Mouse (Mus musculus) cerebellum, adult 2 months (tissue): ENCODE data around the gene Ripor1.

Experiments used
- CTCF ChIP-seq: fragments of 200-500 bp; IDR thresholded peaks from 2 replicates; pipeline ENCODE4 v1.5.1; 2011; ENCODE audit warnings: low read depth, mild to moderate bottlenecking, control low read depth, low read length, moderate library complexity, borderline replicate concordance; ENCODE audit not compliant: insufficient read depth
- POLR2A ChIP-seq: fragments of 200-500 bp; IDR thresholded peaks from 2 replicates; pipeline ENCODE4 v1.6.1; 2011; ENCODE audit warnings: low read length, control low read depth, borderline replicate concordance; ENCODE audit not compliant: insufficient read depth

- TF ChIP-seq CTCF, result no peak
- no peak for TF ChIP-seq POLR2A
Observed at GRCm38 (mm10) chr8:105613830-105614511, 8.9 kb downstream of the Ripor1 start.
